Mouse (Mus musculus): ENCODE results near the gene Ispd.

DNA sequence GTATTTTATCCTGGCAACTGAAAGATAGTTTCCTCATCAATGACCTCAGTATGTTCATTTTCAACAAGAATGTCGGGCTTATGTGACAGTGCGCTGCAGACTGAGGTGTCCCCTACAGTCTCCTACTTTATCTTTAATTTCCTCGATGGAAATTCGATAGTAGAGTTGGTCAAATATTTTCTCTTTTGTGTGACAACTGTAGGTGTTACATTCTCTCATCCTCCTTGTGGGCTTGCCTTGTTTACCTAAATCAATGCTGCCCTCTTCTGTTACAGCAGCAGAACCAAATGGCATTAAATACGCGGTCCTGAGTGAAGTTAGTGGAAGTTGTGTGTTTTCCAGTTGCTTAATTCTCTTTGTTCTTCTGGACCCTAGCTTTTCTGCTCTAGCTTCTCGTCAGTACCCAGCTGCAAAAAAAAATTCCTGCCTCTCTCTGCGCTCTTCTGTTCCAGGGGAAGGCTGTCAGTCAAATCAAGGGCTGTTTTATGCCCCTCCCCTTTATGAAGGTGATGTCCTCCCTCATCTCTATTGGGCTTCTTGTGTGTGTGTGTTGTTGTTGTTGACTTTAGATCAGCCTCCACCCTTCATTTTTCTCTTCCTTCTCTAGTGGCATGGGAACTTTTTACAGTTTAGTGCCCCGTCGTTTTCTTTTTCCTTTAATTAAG lies 289.8 kb downstream of the Ispd start:
- no peak for TF ChIP-seq CTCF (IDR thresholded peaks at IDR 0.05; ENCODE audit: insufficient read depth, low read depth, low read length)
- no peak for TF ChIP-seq POLR2A (IDR thresholded peaks at IDR 0.05; ENCODE audit: insufficient read depth, low read depth, low read length)

Data from olfactory bulb, adult 2 months (tissue).